Mouse (Mus musculus) v-Abl transformed pro-B cells (cell line): ENCODE measurements around the gene Ttc41.

ENCODE experiments used
- in situ Hi-C, 2 experiments: fragments of 400-800 bp; cut with MboI; formaldehyde crosslinking; loops; one replicate each; pipeline ENCODE4 v1.15.1; 2025; ENCODE audit not compliant: unreplicated experiment in 2 of 2

The Ttc41 gene

GRCm38 (mm10) chr10:86808013-86808758 is 102.6 kb downstream of the Ttc41 start:
- in situ Hi-C loops: loop anchor here in 1 of 2 experiments (25.0 kb wide), 1 partner anchor 1604 kb away; no protein-coding TSS in a partner anchor

GRCm38 (mm10) chr10:86810000-86810399 is 104.4 kb downstream of the Ttc41 start:
- in situ Hi-C loops: loop anchor here in 1 of 2 experiments (25.0 kb wide), 1 partner anchor 1602 kb away; no protein-coding TSS in a partner anchor

- in situ Hi-C loops: loop anchor here in 1 of 2 experiments (25.0 kb wide), 1 partner anchor 1602 kb away; no protein-coding TSS in a partner anchor
These were observed 105.0 kb downstream of the Ttc41 start for GRCm38 (mm10) chr10:86810612-86811011.

- in situ Hi-C loops: loop anchor here in 1 of 2 experiments (25.0 kb wide), 1 partner anchor 1598 kb away; no protein-coding TSS in a partner anchor
These were observed 108.9 kb downstream of the Ttc41 start for GRCm38 (mm10) chr10:86814292-86815131.

- in situ Hi-C loops: loop anchor here in 1 of 2 experiments (25.0 kb wide), 1 partner anchor 1597 kb away; no protein-coding TSS in a partner anchor
These were observed 109.5 kb downstream of the Ttc41 start for GRCm38 (mm10) chr10:86815133-86815532.

GRCm38 (mm10) chr10:86819649-86820165 is 114.1 kb downstream of the Ttc41 start:
- in situ Hi-C loops: loop anchor here (5.0 to 25.0 kb wide), 5 partner anchors 32 to 1593 kb away; no protein-coding TSS in a partner anchor

GRCm38 (mm10) chr10:86821014-86821413 is 115.4 kb downstream of the Ttc41 start:
- in situ Hi-C loops: loop anchor here (5.0 to 25.0 kb wide), 5 partner anchors 34 to 1591 kb away; no protein-coding TSS in a partner anchor

- in situ Hi-C loops: loop anchor here (5.0 to 25.0 kb wide), 5 partner anchors 37 to 1588 kb away; no protein-coding TSS in a partner anchor
These were observed 118.5 kb downstream of the Ttc41 start for GRCm38 (mm10) chr10:86824093-86824492.

- in situ Hi-C loops: loop anchor here (5.0 to 25.0 kb wide), 7 partner anchors 38 to 1587 kb away; partner anchors contain the start of genes Hsp90b1 (in 2 of the 2) and Ttc41 (in 2 of the 2)
These were observed 119.3 kb downstream of the Ttc41 start for GRCm38 (mm10) chr10:86824871-86825270.

GRCm38 (mm10) chr10:86825871-86826522 is 120.4 kb downstream of the Ttc41 start:
- in situ Hi-C loops: loop anchor here (5.0 to 10.0 kb wide), 4 partner anchors 94 to 351 kb away; partner anchors contain the start of genes Hsp90b1 (in 2 of the 2) and Ttc41 (in 2 of the 2)
